Mouse (Mus musculus): ENCODE results near the gene Tshz2.

GRCm38 (mm10) chr2:170106000-170106399 lies 473.2 kb downstream of the Tshz2 start:
- TF ChIP-seq POLR2A (IDR thresholded peaks at IDR 0.05; ENCODE audit: borderline replicate concordance, extremely low read depth, low read depth, low read length) (no peak), CTCF (IDR thresholded peaks at IDR 0.05; ENCODE audit: insufficient read depth, low read length) (no peak)

All from lung, adult 2 months (tissue).